Mouse (Mus musculus) spleen, adult 18-20 months (tissue): Measurements from ENCODE around the gene Aco1.
"Not testable (repeated sequence)": the region's sequence is repeated elsewhere in the genome, so short reads cannot be mapped to it uniquely, and the experiment has no call there.

Experiments
- DNase-seq, 2 experiments: peaks; one replicate each; pipeline ENCODE4 v3.0.0; 2022; ENCODE audit warnings: mixed read lengths in 2 of 2

Gene Aco1

GRCm38 (mm10) chr4:40142743-40143532, at the start of gene Aco1:
Gene Aco1, plus strand, starts transcription at chr4:40143081.
- peak; percentile 92 for DNase-seq

- DNase-seq: no peak
These were observed 47.9 kb upstream of the Aco1 start for GRCm38 (mm10) chr4:40094974-40095373.

- DNase-seq: no peak
These were observed 39.9 kb upstream of the Aco1 start for GRCm38 (mm10) chr4:40102996-40103395.

- no peak for DNase-seq
These were observed 36.8 kb upstream of the Aco1 start for GRCm38 (mm10) chr4:40106004-40106536.

- DNase-seq: no peak
These were observed 34.9 kb upstream of the Aco1 start for GRCm38 (mm10) chr4:40108030-40108429.

- DNase-seq: no peak
These were observed 29.7 kb upstream of the Aco1 start for GRCm38 (mm10) chr4:40113173-40113572.

GRCm38 (mm10) chr4:40121221-40121620, 21.7 kb upstream of the Aco1 start:
- DNase-seq: no peak

GRCm38 (mm10) chr4:40122291-40122690, 20.6 kb upstream of the Aco1 start:
- DNase-seq: not testable (repeated sequence)

GRCm38 (mm10) chr4:40134468-40135102, 8.3 kb upstream of the Aco1 start:
- peak; percentile 58 to 78 for DNase-seq

GRCm38 (mm10) chr4:40136519-40136918, 6.4 kb upstream of the Aco1 start:
- DNase-seq: no peak

GRCm38 (mm10) chr4:40139663-40140255, 3.1 kb upstream of the Aco1 start:
- DNase-seq: no peak

GRCm38 (mm10) chr4:40143533-40143871, 621 bp downstream of the Aco1 start:
- no peak for DNase-seq

GRCm38 (mm10) chr4:40144543-40144942, 1.7 kb downstream of the Aco1 start:
- no peak for DNase-seq

GRCm38 (mm10) chr4:40144981-40145380, 2.1 kb downstream of the Aco1 start:
- no peak for DNase-seq

- DNase-seq: no peak
These were observed 5.4 kb downstream of the Aco1 start for GRCm38 (mm10) chr4:40148281-40148680.

GRCm38 (mm10) chr4:40150046-40150445, 7.2 kb downstream of the Aco1 start:
- DNase-seq: no peak

GRCm38 (mm10) chr4:40152771-40153170, 9.9 kb downstream of the Aco1 start:
- DNase-seq: no peak

GRCm38 (mm10) chr4:40153500-40153899, 10.6 kb downstream of the Aco1 start:
- DNase-seq: no peak

- DNase-seq: no peak
These were observed 11.9 kb downstream of the Aco1 start for GRCm38 (mm10) chr4:40154751-40155150.

GRCm38 (mm10) chr4:40155467-40155999, 12.7 kb downstream of the Aco1 start:
- DNase-seq: no peak

- no peak for DNase-seq
These were observed 13.3 kb downstream of the Aco1 start for GRCm38 (mm10) chr4:40156153-40156552.

GRCm38 (mm10) chr4:40156582-40157499, 14.0 kb downstream of the Aco1 start:
- no peak for DNase-seq
